Mouse (Mus musculus) cortical plate, adult 2 months (tissue): ENCODE measurements at regions not wholly inside any gene's neighbourhood (a gene's known extent, or its start where the extent isn't known, plus 50 kb on each side); places are given as distances from the start of the nearest gene placed in this dataset.

Experiments
- H3K27ac ChIP-seq: fragments of 200-500 bp; 2 replicates; pipeline ENCODE4 v1.5.1; 2012; ENCODE audit warnings: low read length, control low read depth, inconsistent platforms; ENCODE audit not compliant: insufficient read depth
- H3K4me1 ChIP-seq: fragments of 200-500 bp; 2 replicates; pipeline ENCODE4 v1.6.1; 2011; ENCODE audit warnings: low read length; ENCODE audit not compliant: control insufficient read depth, insufficient read depth
- H3K4me3 ChIP-seq: fragments of 200-500 bp; 2 replicates; pipeline ENCODE4 v1.5.1; 2011; ENCODE audit warnings: mild to moderate bottlenecking, low read length, control low read depth; ENCODE audit not compliant: insufficient read depth
- CTCF ChIP-seq: fragments of 200-500 bp; IDR thresholded peaks from 2 replicates; pipeline ENCODE4 v1.5.1; 2011; ENCODE audit warnings: mild to moderate bottlenecking, control low read depth, low read length; ENCODE audit not compliant: insufficient read depth; ENCODE audit errors: extremely low read depth
- POLR2A ChIP-seq: fragments of 200-500 bp; IDR thresholded peaks from 2 replicates; pipeline ENCODE4 v1.6.1; 2011; ENCODE audit warnings: mild to moderate bottlenecking, low read length, control low read depth; ENCODE audit not compliant: insufficient read depth; ENCODE audit errors: extremely low read depth

GRCm38 (mm10) chr1:35267883-35268282 is 418.1 kb downstream of the Plekhb2 start:
- H3K4me3 ChIP-seq: no peak overlapping the region
- H3K4me1 ChIP-seq: no peaks in the 10 kb centered on the region
- H3K27ac ChIP-seq: no peak overlapping the region
- no peak for TF ChIP-seq CTCF
- TF ChIP-seq POLR2A: no peak

- Histone ChIP-seq H3K4me1 (no peaks in the 10 kb centered on the region), H3K27ac (no peak overlapping the region)
- TF ChIP-seq POLR2A: no peak
- TF ChIP-seq CTCF: no peak
Observed at GRCm38 (mm10) chr1:35274978-35275377, 425.2 kb downstream of the Plekhb2 start.

More at GRCm38 (mm10) chr1:35274978-35275377, 425.2 kb downstream of the Plekhb2 start:
- no peak overlapping the region for H3K4me3 ChIP-seq
